Mouse (Mus musculus): Measurements from ENCODE around the gene Nrn1. TPM values are rescaled to one million over a fixed set of nuclear protein-coding genes. Genes with fewer than 3 reads are reported as not detected.

Gene Nrn1
- polyA plus RNA-seq (2014; fragmentation: Nextera tagmentation; extraction: Ambion mirVana): 6.4 and 6.9 TPM in 2 replicates

- no peaks in the 10 kb centered on the region; the same call in 1 of the 2 replicates for H3K4me1 ChIP-seq (replicated peaks; ENCODE audit: control insufficient read depth, insufficient read depth, low read length)
- H3K9ac ChIP-seq (ENCODE audit: low read depth, low read length): 0 out of 2 replicates have a peak within 1 kb of the TSS, but pooled peaks have one; percentile 10
- H3K36me3 ChIP-seq (ENCODE audit: control insufficient read depth, insufficient read depth, low read length): no peaks in the 10 kb centered on the region
- 2% methylated on average over 50 of the region's 50 CpGs for WGBS
- H3K27me3 ChIP-seq (replicated peaks; ENCODE audit: control insufficient read depth, insufficient read depth, low read length): peaks cover 75% of the 10 kb centered on the region
- H3K4me2 ChIP-seq: peak within 1 kb of the TSS; percentile 72
- H3K4me3 ChIP-seq (ENCODE audit: low read depth, low read length): peak within 1 kb of the TSS; percentile 45
- DNase-seq (ENCODE audit: low spot score) (peak; percentile 36), ATAC-seq (replicated peaks; ENCODE audit: low FRiP score) (no peak)
- no peak within 1 kb of the TSS for H3K27ac ChIP-seq (ENCODE audit: low read depth, low read length)
- H3K9me3 ChIP-seq (ENCODE audit: control insufficient read depth, low read length): no peaks in the 10 kb centered on the region
Observed at GRCm38 (mm10) chr13:36734731-36735571, at the start of gene Nrn1. Gene Nrn1, minus strand, starts transcription at chr13:36735131.

- H3K4me3 ChIP-seq (ENCODE audit: low read depth, low read length): no peak overlapping the region
- H3K27ac ChIP-seq (ENCODE audit: low read depth, low read length): no peak overlapping the region
- no peak overlapping the region for H3K4me2 ChIP-seq
- no peaks in the 10 kb centered on the region for H3K27me3 ChIP-seq (replicated peaks; ENCODE audit: control insufficient read depth, insufficient read depth, low read length)
- H3K4me1 ChIP-seq (replicated peaks; ENCODE audit: control insufficient read depth, insufficient read depth, low read length): no peaks in the 10 kb centered on the region
- no peak overlapping the region for H3K9ac ChIP-seq (ENCODE audit: low read depth, low read length)
- DNase-seq (ENCODE audit: low spot score): no peak
- no peak for ATAC-seq (replicated peaks; ENCODE audit: low FRiP score)
- no peaks in the 10 kb centered on the region for H3K9me3 ChIP-seq (ENCODE audit: control insufficient read depth, low read length)
- no peaks in the 10 kb centered on the region for H3K36me3 ChIP-seq (ENCODE audit: control insufficient read depth, insufficient read depth, low read length)
- 82% methylated on average over 5 of the region's 5 CpGs for WGBS
Observed at GRCm38 (mm10) chr13:36779626-36780025, 44.7 kb upstream of the Nrn1 start.

GRCm38 (mm10) chr13:36766801-36767200, 31.9 kb upstream of the Nrn1 start:
- ATAC-seq (replicated peaks; ENCODE audit: low FRiP score) (no peak), DNase-seq (ENCODE audit: low spot score) (no peak)
- Histone ChIP-seq H3K9ac (ENCODE audit: low read depth, low read length) (no peak overlapping the region), H3K4me1 (replicated peaks; ENCODE audit: control insufficient read depth, insufficient read depth, low read length) (no peaks in the 10 kb centered on the region), H3K27ac (ENCODE audit: low read depth, low read length) (no peak overlapping the region), H3K4me2 (no peak overlapping the region), H3K27me3 (replicated peaks; ENCODE audit: control insufficient read depth, insufficient read depth, low read length) (no peaks in the 10 kb centered on the region), H3K4me3 (ENCODE audit: low read depth, low read length) (no peak overlapping the region), H3K9me3 (ENCODE audit: control insufficient read depth, low read length) (no peaks in the 10 kb centered on the region), H3K36me3 (ENCODE audit: control insufficient read depth, insufficient read depth, low read length) (no peaks in the 10 kb centered on the region)
- WGBS: 62% methylated on average over 2 of the region's 2 CpGs

GRCm38 (mm10) chr13:36751861-36752260, 16.9 kb upstream of the Nrn1 start:
- Histone ChIP-seq H3K36me3 (ENCODE audit: control insufficient read depth, insufficient read depth, low read length) (no peaks in the 10 kb centered on the region), H3K4me2 (no peak overlapping the region), H3K27ac (ENCODE audit: low read depth, low read length) (no peak overlapping the region), H3K4me3 (ENCODE audit: low read depth, low read length) (no peak overlapping the region), H3K4me1 (replicated peaks; ENCODE audit: control insufficient read depth, insufficient read depth, low read length) (no peaks in the 10 kb centered on the region), H3K9me3 (ENCODE audit: control insufficient read depth, low read length) (no peaks in the 10 kb centered on the region), H3K27me3 (replicated peaks; ENCODE audit: control insufficient read depth, insufficient read depth, low read length) (no peaks in the 10 kb centered on the region; the same call in 1 of the 2 replicates), H3K9ac (ENCODE audit: low read depth, low read length) (no peak overlapping the region)
- no peak for DNase-seq (ENCODE audit: low spot score)
- no peak for ATAC-seq (replicated peaks; ENCODE audit: low FRiP score)
- 72% methylated on average over 3 of the region's 3 CpGs for WGBS

GRCm38 (mm10) chr13:36750056-36750455, 15.1 kb upstream of the Nrn1 start:
- Histone ChIP-seq H3K4me1 (replicated peaks; ENCODE audit: control insufficient read depth, insufficient read depth, low read length) (no peaks in the 10 kb centered on the region), H3K27me3 (replicated peaks; ENCODE audit: control insufficient read depth, insufficient read depth, low read length) (no peaks in the 10 kb centered on the region), H3K9me3 (ENCODE audit: control insufficient read depth, low read length) (no peaks in the 10 kb centered on the region), H3K36me3 (ENCODE audit: control insufficient read depth, insufficient read depth, low read length) (no peaks in the 10 kb centered on the region), H3K27ac (ENCODE audit: low read depth, low read length) (no peak overlapping the region), H3K4me2 (no peak overlapping the region), H3K9ac (ENCODE audit: low read depth, low read length) (no peak overlapping the region), H3K4me3 (ENCODE audit: low read depth, low read length) (no peak overlapping the region)
- no peak for ATAC-seq (replicated peaks; ENCODE audit: low FRiP score)
- DNase-seq (ENCODE audit: low spot score): no peak
- 61% methylated on average over 2 of the region's 2 CpGs for WGBS

GRCm38 (mm10) chr13:36736619-36736996, 1.7 kb upstream of the Nrn1 start:
- Histone ChIP-seq H3K36me3 (ENCODE audit: control insufficient read depth, insufficient read depth, low read length) (no peaks in the 10 kb centered on the region), H3K9ac (ENCODE audit: low read depth, low read length) (no peak overlapping the region), H3K9me3 (ENCODE audit: control insufficient read depth, low read length) (no peaks in the 10 kb centered on the region), H3K27me3 (replicated peaks; ENCODE audit: control insufficient read depth, insufficient read depth, low read length) (peaks cover 59% of the 10 kb centered on the region), H3K4me2 (peak overlapping the region; percentile 72), H3K4me3 (ENCODE audit: low read depth, low read length) (peak overlapping the region; percentile 45), H3K4me1 (replicated peaks; ENCODE audit: control insufficient read depth, insufficient read depth, low read length) (no peaks in the 10 kb centered on the region), H3K27ac (ENCODE audit: low read depth, low read length) (no peak overlapping the region)
- WGBS: 8% methylated on average over 9 of the region's 9 CpGs
- ATAC-seq (replicated peaks; ENCODE audit: low FRiP score): peak; percentile 13; the same call in 1 of the 2 replicates
- DNase-seq (ENCODE audit: low spot score): no peak

- Histone ChIP-seq H3K36me3 (ENCODE audit: control insufficient read depth, insufficient read depth, low read length) (no peaks in the 10 kb centered on the region), H3K9me3 (ENCODE audit: control insufficient read depth, low read length) (no peaks in the 10 kb centered on the region), H3K9ac (ENCODE audit: low read depth, low read length) (0 out of 2 replicates have a peak overlapping the region, but pooled peaks have one; percentile 10), H3K27me3 (replicated peaks; ENCODE audit: control insufficient read depth, insufficient read depth, low read length) (peaks cover 64% of the 10 kb centered on the region), H3K27ac (ENCODE audit: low read depth, low read length) (no peak overlapping the region), H3K4me2 (peak overlapping the region; percentile 72), H3K4me3 (ENCODE audit: low read depth, low read length) (peak overlapping the region; percentile 45), H3K4me1 (replicated peaks; ENCODE audit: control insufficient read depth, insufficient read depth, low read length) (no peaks in the 10 kb centered on the region; the same call in 1 of the 2 replicates)
- DNase-seq (ENCODE audit: low spot score): peak; percentile 82
- WGBS: 1% methylated on average over 39 of the region's 39 CpGs
- peak; percentile 85 for ATAC-seq (replicated peaks; ENCODE audit: low FRiP score)
Observed at GRCm38 (mm10) chr13:36735901-36736618, 1.1 kb upstream of the Nrn1 start.

- H3K4me2 ChIP-seq: peak overlapping the region; percentile 72; the same call in 1 of the 2 replicates
- peak; percentile 45 for DNase-seq (ENCODE audit: low spot score)
- H3K9ac ChIP-seq (ENCODE audit: low read depth, low read length): no peak overlapping the region
- H3K27ac ChIP-seq (ENCODE audit: low read depth, low read length): no peak overlapping the region
- no peaks in the 10 kb centered on the region for H3K36me3 ChIP-seq (ENCODE audit: control insufficient read depth, insufficient read depth, low read length)
- peak overlapping the region; percentile 45; the same call in 1 of the 2 replicates for H3K4me3 ChIP-seq (ENCODE audit: low read depth, low read length)
- ATAC-seq (replicated peaks; ENCODE audit: low FRiP score): no peak
- no peaks in the 10 kb centered on the region for H3K9me3 ChIP-seq (ENCODE audit: control insufficient read depth, low read length)
- 1% methylated on average over 26 of the region's 26 CpGs for WGBS
- peaks cover 83% of the 10 kb centered on the region for H3K27me3 ChIP-seq (replicated peaks; ENCODE audit: control insufficient read depth, insufficient read depth, low read length)
- no peaks in the 10 kb centered on the region; the same call in 1 of the 2 replicates for H3K4me1 ChIP-seq (replicated peaks; ENCODE audit: control insufficient read depth, insufficient read depth, low read length)
Observed at GRCm38 (mm10) chr13:36733989-36734690, 791 bp downstream of the Nrn1 start.
